Mouse (Mus musculus) forebrain, embryonic 15.5 days (tissue): ENCODE measurements around the gene Xpo5. TPM values are rescaled to one million over a fixed set of nuclear protein-coding genes. Genes with fewer than 3 reads are reported as not detected.

ENCODE experiments used
- ATAC-seq: fragments of 200-750 bp; cut with Nextera tagmentation; replicated peaks from 2 replicates; pipeline ENCODE4 v1.8.0; 2017; ENCODE audit warnings: mild to moderate bottlenecking, moderate TSS enrichment, moderate library complexity
- H3K27ac ChIP-seq: fragments of 300-500 bp; sonication (generic); replicated peaks from 2 replicates; pipeline ENCODE4 v1.5.1; 2015; ENCODE audit warnings: mild to moderate bottlenecking, inconsistent platforms
- H3K27me3 ChIP-seq: fragments of 300-500 bp; sonication (generic); 2 replicates; pipeline ENCODE4 v1.6.1; 2015; ENCODE audit warnings: inconsistent platforms
- H3K36me3 ChIP-seq: fragments of 300-500 bp; sonication (generic); 2 replicates; pipeline ENCODE4 v1.6.1; 2015; ENCODE audit warnings: mild to moderate bottlenecking, inconsistent platforms
- H3K4me1 ChIP-seq: fragments of 300-500 bp; sonication (generic); 2 replicates; pipeline ENCODE4 v1.6.1; 2015; ENCODE audit warnings: inconsistent platforms
- H3K4me2 ChIP-seq: fragments of 300-500 bp; sonication (generic); replicated peaks from 2 replicates; pipeline ENCODE4 v1.6.1; 2015; ENCODE audit warnings: mild to moderate bottlenecking, inconsistent platforms
- H3K4me3 ChIP-seq: fragments of 300-500 bp; sonication (generic); 2 replicates; pipeline ENCODE4 v1.5.1; 2015; ENCODE audit warnings: mild to moderate bottlenecking, inconsistent platforms
- H3K9ac ChIP-seq: fragments of 300-500 bp; sonication (generic); replicated peaks from 2 replicates; pipeline ENCODE4 v1.6.1; 2015; ENCODE audit warnings: mild to moderate bottlenecking, inconsistent platforms
- H3K9me3 ChIP-seq: fragments of 300-500 bp; sonication (generic); 2 replicates; pipeline ENCODE4 v1.6.1; 2016; ENCODE audit warnings: inconsistent platforms
- WGBS: fragments of 180-500 bp; shearing (Covaris S2); methylation state at CpG from one replicate; pipeline ENCODE4 v1.1.7; 2015; ENCODE audit warnings: mixed read lengths; 5-methylcytosine and 5-hydroxymethylcytosine counted together
- polyA plus RNA-seq: library from polyadenylated mRNA; unstranded; fragments of >200 nt; fragmentation: Nextera tagmentation; extraction: Ambion mirVana; gene quantifications from 2 replicates; pipeline ENCODE4 v1.2.1, GENCODE M21; 2015

Xpo5 gene
- 42.4 and 42.7 TPM in 2 replicates for polyA plus RNA-seq

GRCm38 (mm10) chr17:46202421-46203071, at the start of gene Xpo5, which contains the start of gene Polh:
Xpo5 (plus strand) TSS chr17:46202782.
Polh (minus strand) TSS chr17:46202645.
- peak within 1 kb of the TSS; percentile 87 for H3K27ac ChIP-seq
- H3K36me3 ChIP-seq = peaks cover 32% of the 10 kb centered on the region
- H3K4me1 ChIP-seq = peaks cover 38% of the 10 kb centered on the region
- H3K4me2 ChIP-seq = peak within 1 kb of the TSS; percentile 83
- no peaks in the 10 kb centered on the region for H3K27me3 ChIP-seq
- H3K9ac ChIP-seq = peak within 1 kb of the TSS; percentile 82
- peak; percentile 97 for ATAC-seq
- under 1% methylated on average over 66 of the region's 66 CpGs for WGBS
- no peaks in the 10 kb centered on the region for H3K9me3 ChIP-seq
- H3K4me3 ChIP-seq = peak within 1 kb of the TSS; percentile 86

GRCm38 (mm10) chr17:46152847-46153782, 49.5 kb upstream of the Xpo5 start, which contains the start of gene Mad2l1bp:
Mad2l1bp (minus strand) TSS chr17:46153553.
- Histone ChIP-seq H3K4me3 (peak within 1 kb of the TSS; percentile 57), H3K27me3 (no peaks in the 10 kb centered on the region), H3K4me2 (peak within 1 kb of the TSS; percentile 65), H3K9me3 (no peaks in the 10 kb centered on the region), H3K9ac (peak within 1 kb of the TSS; percentile 63), H3K27ac (peak within 1 kb of the TSS; percentile 43), H3K4me1 (peaks cover 12% of the 10 kb centered on the region), H3K36me3 (peaks cover 7% of the 10 kb centered on the region)
- peak; percentile 91 for ATAC-seq
- 8% methylated on average over 33 of the region's 33 CpGs for WGBS

GRCm38 (mm10) chr17:46154336-46154735, 48.2 kb upstream of the Xpo5 start:
- Histone ChIP-seq H3K4me1 (peaks cover 12% of the 10 kb centered on the region), H3K9ac (no peak overlapping the region), H3K4me2 (no peak overlapping the region), H3K4me3 (no peak overlapping the region), H3K9me3 (no peaks in the 10 kb centered on the region), H3K27ac (no peak overlapping the region), H3K27me3 (no peaks in the 10 kb centered on the region), H3K36me3 (no peaks in the 10 kb centered on the region)
- ATAC-seq = no peak
- WGBS = 93% methylated on average over 3 of the region's 3 CpGs

- H3K9me3 ChIP-seq = no peaks in the 10 kb centered on the region
- 90% methylated on average over 5 of the region's 5 CpGs for WGBS
- H3K4me3 ChIP-seq = no peak overlapping the region
- no peaks in the 10 kb centered on the region for H3K27me3 ChIP-seq
- H3K36me3 ChIP-seq = no peaks in the 10 kb centered on the region
- no peak overlapping the region for H3K27ac ChIP-seq
- H3K4me2 ChIP-seq = no peak overlapping the region
- H3K9ac ChIP-seq = no peak overlapping the region
- peaks cover 23% of the 10 kb centered on the region for H3K4me1 ChIP-seq
- no peak for ATAC-seq
Measured at GRCm38 (mm10) chr17:46156680-46157079, 45.9 kb upstream of the Xpo5 start.

GRCm38 (mm10) chr17:46157131-46157530, 45.5 kb upstream of the Xpo5 start:
- ATAC-seq = no peak
- peaks cover 26% of the 10 kb centered on the region for H3K4me1 ChIP-seq
- H3K36me3 ChIP-seq = no peaks in the 10 kb centered on the region
- no peak overlapping the region for H3K27ac ChIP-seq
- H3K4me2 ChIP-seq = no peak overlapping the region
- WGBS = 88% methylated on average over 8 of the region's 8 CpGs
- H3K4me3 ChIP-seq = no peak overlapping the region
- no peaks in the 10 kb centered on the region for H3K27me3 ChIP-seq
- no peaks in the 10 kb centered on the region for H3K9me3 ChIP-seq
- no peak overlapping the region for H3K9ac ChIP-seq

- Histone ChIP-seq H3K9me3 (no peaks in the 10 kb centered on the region), H3K4me1 (peaks cover 30% of the 10 kb centered on the region), H3K9ac (no peak overlapping the region), H3K27ac (no peak overlapping the region), H3K36me3 (peaks cover 5% of the 10 kb centered on the region; the same call in 1 of the 2 replicates), H3K4me3 (peak overlapping the region; percentile 90; the same call in 1 of the 2 replicates), H3K27me3 (no peaks in the 10 kb centered on the region), H3K4me2 (no peak overlapping the region)
- ATAC-seq = no peak
- 68% methylated on average over 2 of the region's 2 CpGs for WGBS
Measured at GRCm38 (mm10) chr17:46159236-46159635, 43.3 kb upstream of the Xpo5 start.

GRCm38 (mm10) chr17:46160090-46160662, 42.4 kb upstream of the Xpo5 start:
- no peaks in the 10 kb centered on the region for H3K9me3 ChIP-seq
- peak overlapping the region; percentile 81 for H3K27ac ChIP-seq
- peaks cover 30% of the 10 kb centered on the region for H3K4me1 ChIP-seq
- H3K4me2 ChIP-seq = peak overlapping the region; percentile 82
- peaks cover 13% of the 10 kb centered on the region; the same call in 1 of the 2 replicates for H3K36me3 ChIP-seq
- ATAC-seq = peak; percentile 73
- peak overlapping the region; percentile 90 for H3K4me3 ChIP-seq
- no peaks in the 10 kb centered on the region for H3K27me3 ChIP-seq
- H3K9ac ChIP-seq = peak overlapping the region; percentile 39
- under 1% methylated on average over 16 of the region's 16 CpGs for WGBS

- Histone ChIP-seq H3K27me3 (no peaks in the 10 kb centered on the region), H3K4me2 (peak within 1 kb of the TSS; percentile 82), H3K4me1 (peaks cover 30% of the 10 kb centered on the region), H3K9ac (peak within 1 kb of the TSS; percentile 90), H3K36me3 (peaks cover 17% of the 10 kb centered on the region), H3K27ac (peak within 1 kb of the TSS; percentile 81), H3K4me3 (peak within 1 kb of the TSS; percentile 90), H3K9me3 (no peaks in the 10 kb centered on the region)
- peak; percentile 98 for ATAC-seq
- WGBS = 1% methylated on average over 23 of the region's 23 CpGs
Measured at GRCm38 (mm10) chr17:46160686-46161085, 41.9 kb upstream of the Xpo5 start, which contains the start of gene Gtpbp2. Gtpbp2 (plus strand) TSS chr17:46161032.

GRCm38 (mm10) chr17:46161179-46161578, 41.4 kb upstream of the Xpo5 start:
- Histone ChIP-seq H3K4me3 (peak overlapping the region; percentile 90), H3K4me1 (peaks cover 30% of the 10 kb centered on the region), H3K36me3 (peaks cover 22% of the 10 kb centered on the region), H3K4me2 (peak overlapping the region; percentile 71), H3K27ac (peak overlapping the region; percentile 74), H3K9ac (peak overlapping the region; percentile 90), H3K9me3 (no peaks in the 10 kb centered on the region), H3K27me3 (no peaks in the 10 kb centered on the region)
- ATAC-seq = peak; percentile 41
- 0% methylated on average over 19 of the region's 19 CpGs for WGBS

GRCm38 (mm10) chr17:46161710-46162109, 40.9 kb upstream of the Xpo5 start:
- H3K36me3 ChIP-seq = peaks cover 27% of the 10 kb centered on the region
- H3K4me3 ChIP-seq = peak overlapping the region; percentile 90
- H3K9ac ChIP-seq = peak overlapping the region; percentile 90
- H3K27me3 ChIP-seq = no peaks in the 10 kb centered on the region
- WGBS = 46% methylated on average over 9 of the region's 9 CpGs
- H3K4me1 ChIP-seq = peaks cover 30% of the 10 kb centered on the region
- no peak overlapping the region for H3K27ac ChIP-seq
- peak overlapping the region; percentile 71 for H3K4me2 ChIP-seq
- H3K9me3 ChIP-seq = no peaks in the 10 kb centered on the region
- no peak for ATAC-seq

- Histone ChIP-seq H3K9me3 (no peaks in the 10 kb centered on the region), H3K4me1 (peaks cover 30% of the 10 kb centered on the region), H3K9ac (no peak overlapping the region), H3K4me2 (peak overlapping the region; percentile 71; the same call in 1 of the 2 replicates), H3K27me3 (no peaks in the 10 kb centered on the region), H3K36me3 (peaks cover 35% of the 10 kb centered on the region), H3K4me3 (no peak overlapping the region), H3K27ac (no peak overlapping the region)
- ATAC-seq = no peak
- 92% methylated on average over 7 of the region's 7 CpGs for WGBS
Measured at GRCm38 (mm10) chr17:46162551-46162950, 40.0 kb upstream of the Xpo5 start.
